Mouse (Mus musculus): ENCODE data around the gene Nans. TPM values are rescaled to one million over a fixed set of nuclear protein-coding genes. Genes with fewer than 3 reads are reported as not detected.

The Nans gene
- total RNA-seq (2021) = 10 to 100 TPM; 34.7 to 38.0 TPM
- long read RNA-seq, experiment 1, transcript Nans-201 (6 exons, 2,179 nt) = major isoform, 30 of 32 reads
- long read RNA-seq, experiment 1, partial matches to known transcripts = 1 of 32 reads
- long read RNA-seq, experiment 1, other reads (novel, unspliced or antisense) = 1 of 32 reads
- long read RNA-seq, experiment 2, transcript Nans-201 (6 exons, 2,179 nt) = major isoform, 29 of 32 reads
- long read RNA-seq, experiment 2, partial matches to known transcripts = 2 of 32 reads
- long read RNA-seq, experiment 2, other reads (novel, unspliced or antisense) = 1 of 32 reads

DNA sequence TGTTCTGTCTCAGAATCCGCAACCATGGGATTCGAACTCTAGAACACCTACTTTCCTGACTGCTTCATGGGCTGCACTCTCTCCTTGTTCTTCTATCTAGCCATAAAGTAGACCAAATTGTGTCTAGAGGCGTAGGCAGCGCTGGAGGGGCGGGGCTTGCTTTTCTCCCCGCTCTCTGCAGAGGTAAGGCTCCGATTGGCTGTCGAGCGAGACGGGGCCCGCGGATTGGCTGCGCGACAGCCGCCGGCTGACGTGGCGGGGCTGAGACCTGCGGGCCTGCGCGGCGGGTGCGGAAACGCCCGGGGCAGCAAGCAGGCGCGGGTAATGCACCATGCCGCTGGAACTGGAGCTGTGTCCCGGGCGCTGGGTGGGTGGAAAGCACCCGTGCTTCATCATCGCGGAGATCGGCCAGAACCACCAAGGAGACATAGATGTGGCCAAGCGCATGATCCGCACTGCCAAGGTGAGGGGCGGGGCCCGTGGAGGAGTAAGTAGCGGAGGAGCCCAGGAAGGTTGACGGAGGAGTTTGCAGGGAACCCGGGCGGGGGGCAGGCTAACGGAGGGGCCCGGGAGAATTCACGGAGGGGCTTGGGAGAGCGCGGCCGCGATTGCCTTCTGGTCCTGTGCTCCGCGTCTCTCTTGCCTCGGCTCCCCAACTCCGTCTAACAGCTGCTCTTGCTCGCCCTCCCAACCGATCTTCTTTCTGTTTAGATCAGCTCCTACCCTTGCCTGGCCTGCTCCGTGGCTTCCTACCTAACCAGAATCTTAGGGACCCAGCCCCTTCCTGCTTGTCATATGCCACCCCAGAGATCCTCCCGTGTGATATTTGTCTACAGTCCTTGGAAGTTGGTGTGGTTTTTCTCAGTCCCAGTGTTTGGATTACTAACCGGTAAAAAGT, at the start of gene Nans:
TSS of gene Nans (plus strand) at position 221 of the 898 bp plus-strand sequence.
- DNase-seq = peak; percentile 96

DNA sequence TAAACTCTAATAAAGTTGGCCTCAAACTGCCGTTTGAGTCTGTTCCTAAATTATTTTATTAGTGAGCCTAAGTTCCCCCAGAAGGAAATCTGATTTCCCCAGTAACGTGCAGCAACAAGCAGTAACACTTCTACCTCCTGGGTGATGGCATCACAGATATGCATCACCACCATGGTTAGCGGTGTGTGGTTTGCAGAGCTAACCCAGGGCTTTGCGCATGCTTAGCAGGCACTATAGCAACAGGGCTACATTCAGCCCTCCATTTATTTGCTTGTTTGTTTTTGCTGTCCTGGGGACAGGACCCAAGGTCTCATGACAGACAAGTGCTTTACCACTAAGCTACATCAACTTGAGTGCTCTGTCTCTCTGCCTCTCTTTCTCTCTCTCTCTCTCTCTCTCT, 46.5 kb upstream of the Nans start:
- DNase-seq = no peak

DNA sequence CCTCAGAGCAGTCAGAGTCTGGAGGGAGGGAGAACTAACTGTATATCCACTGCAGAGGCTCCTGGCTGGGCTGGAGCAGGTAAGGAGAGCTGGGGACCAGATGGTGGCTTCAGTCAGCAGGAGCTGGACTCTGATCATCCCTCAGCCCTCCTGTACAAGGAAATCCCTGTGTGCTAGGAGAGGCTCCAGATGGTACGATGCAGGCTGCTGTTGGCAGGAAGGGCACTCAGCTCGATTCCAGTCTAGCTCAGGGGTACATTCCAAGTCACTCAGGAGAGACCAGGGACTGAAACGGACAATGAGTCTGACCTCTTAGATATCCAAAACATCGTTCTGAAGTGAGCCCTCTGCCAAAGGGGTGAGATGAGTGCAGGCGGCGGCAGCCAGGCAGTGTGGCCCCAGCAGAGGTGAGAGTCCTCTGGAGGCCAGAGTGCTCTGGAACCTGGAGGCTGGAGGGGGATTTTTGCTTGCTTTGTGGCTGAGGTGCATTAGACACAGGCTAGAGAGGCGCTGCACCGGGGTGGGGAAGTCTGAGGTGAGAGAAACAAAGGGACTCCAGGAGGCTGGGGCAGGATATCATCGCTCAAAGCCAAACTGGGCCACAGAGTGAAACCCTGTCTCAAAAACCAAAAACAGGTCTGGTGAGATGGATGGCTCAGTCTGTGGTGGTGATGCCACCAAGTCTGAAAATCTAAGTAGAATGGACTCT, 43.7 kb upstream of the Nans start:
- DNase-seq = no peak

DNA sequence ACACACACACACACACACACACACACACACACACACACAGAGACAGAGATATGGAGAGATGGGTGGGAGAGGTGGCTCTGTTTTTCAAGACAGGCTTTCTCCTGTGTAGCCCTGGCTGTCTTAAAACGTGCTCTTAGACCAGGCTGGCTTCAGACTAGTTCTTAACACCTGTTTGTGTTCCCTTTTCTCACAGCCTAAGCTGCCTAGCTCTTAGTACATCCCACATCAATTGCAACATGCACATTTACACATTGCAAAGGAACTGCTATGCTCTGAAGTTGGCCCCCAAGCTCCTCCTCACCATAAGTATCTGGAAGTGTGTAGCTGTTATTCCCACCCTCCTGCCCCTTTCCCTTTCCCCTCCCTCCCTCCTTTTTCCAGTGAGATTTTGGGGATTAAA, 41.6 kb upstream of the Nans start:
- no peak for DNase-seq

DNA sequence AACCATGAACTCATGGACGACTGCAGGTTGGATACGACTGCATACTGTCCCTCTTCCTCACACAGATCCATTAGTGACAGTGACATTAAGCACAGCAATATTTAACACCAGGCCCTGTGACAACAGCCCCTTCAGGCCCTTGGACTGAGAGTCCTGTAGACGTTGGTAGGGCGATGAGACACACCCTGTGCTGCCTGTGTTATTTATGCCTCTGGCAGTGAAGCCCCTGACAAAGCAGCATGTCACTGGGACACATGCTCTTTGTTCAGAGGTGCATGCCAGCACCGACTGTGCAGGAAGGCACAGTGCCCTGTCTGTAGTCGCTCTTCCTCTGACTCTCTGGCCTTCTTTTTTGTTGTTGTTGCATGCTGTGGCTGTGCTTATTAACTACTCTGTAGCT, 40.2 kb upstream of the Nans start:
- peak; percentile 8 for DNase-seq

DNA sequence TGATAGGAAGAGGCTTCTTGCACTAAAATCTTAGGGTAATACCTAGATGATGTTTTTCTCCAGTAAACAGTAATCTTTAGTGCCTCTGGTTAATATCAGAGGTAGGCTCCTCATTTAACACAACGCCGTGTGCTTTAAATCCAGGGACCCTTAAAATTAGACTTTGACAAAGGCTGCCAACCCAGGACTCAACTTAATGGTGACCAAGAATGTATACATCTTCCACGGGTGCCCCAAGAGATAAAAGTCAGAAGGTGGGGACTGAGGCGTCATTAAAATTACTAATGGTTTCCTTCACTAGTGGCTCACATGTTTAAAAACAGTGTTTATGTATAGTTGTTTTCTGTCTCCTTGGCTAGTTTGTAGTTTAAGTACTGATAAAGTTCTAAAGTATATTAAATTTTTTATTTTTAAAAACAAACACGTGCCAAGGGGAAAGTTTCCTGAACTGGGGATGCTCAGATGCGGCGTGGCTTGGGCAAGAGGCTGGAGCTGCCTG, 39.0 kb upstream of the Nans start:
- no peak for DNase-seq

DNA sequence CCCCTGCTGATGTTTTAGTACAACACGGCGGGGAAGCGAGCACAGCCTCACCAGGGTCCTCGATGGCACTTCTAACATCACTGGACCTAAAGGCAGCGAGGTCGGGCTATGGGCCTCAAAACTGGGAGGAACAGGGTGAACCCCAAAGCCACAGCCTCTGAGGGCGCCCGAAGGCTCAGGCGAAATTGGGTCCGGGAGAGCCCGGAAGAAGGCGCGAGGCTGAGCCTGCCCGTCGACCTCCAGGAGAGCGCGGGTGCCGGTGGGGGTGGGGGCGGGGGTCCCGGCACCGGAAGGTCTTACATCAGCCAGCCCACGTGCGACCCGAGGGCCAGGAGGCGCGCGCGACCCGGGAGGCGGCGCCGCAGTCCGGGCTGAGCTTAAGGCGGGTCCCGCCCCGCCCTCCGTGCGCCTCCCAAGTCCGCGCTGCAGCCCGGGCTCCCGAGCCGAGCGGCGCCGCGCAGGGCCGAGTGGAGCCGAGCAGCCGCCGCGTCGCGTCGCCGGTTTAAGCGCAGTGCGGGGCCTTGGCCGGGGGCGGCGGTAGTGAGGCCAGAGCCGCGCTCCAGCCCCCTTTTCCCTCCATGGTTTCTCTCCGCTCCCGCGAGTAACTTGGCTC, 38.4 kb upstream of the Nans start, which contains the start of gene Anp32b:
TSS of gene Anp32b (plus strand) at position 384 of the 613 bp plus-strand sequence.
- DNase-seq = peak; percentile 96

DNA sequence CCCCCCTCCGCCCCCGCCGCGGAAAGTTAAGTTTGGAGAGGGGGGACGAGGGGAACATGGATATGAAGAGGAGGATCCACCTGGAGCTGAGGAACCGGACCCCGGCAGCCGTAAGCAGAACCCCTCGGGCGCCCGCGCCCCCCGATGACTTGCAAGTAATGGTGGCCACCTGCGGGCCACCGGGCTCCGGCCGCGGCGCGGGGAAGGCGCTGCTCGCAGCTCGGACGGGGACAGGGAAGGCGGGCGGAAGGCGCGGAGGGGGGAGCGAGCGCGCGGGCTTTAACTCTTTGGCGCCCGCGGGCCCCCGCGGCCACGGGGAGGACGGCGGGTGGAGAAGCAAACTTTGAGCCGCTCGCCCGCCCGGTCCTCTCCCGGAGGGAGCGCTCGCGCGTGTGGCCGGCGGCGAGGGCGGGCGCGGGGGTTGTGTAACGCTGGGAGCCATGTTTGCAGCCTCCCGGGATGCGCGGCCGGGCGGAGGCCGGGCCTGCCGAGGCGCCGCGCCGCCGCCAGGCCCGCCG, 37.7 kb upstream of the Nans start:
- DNase-seq = peak; percentile 77

DNA sequence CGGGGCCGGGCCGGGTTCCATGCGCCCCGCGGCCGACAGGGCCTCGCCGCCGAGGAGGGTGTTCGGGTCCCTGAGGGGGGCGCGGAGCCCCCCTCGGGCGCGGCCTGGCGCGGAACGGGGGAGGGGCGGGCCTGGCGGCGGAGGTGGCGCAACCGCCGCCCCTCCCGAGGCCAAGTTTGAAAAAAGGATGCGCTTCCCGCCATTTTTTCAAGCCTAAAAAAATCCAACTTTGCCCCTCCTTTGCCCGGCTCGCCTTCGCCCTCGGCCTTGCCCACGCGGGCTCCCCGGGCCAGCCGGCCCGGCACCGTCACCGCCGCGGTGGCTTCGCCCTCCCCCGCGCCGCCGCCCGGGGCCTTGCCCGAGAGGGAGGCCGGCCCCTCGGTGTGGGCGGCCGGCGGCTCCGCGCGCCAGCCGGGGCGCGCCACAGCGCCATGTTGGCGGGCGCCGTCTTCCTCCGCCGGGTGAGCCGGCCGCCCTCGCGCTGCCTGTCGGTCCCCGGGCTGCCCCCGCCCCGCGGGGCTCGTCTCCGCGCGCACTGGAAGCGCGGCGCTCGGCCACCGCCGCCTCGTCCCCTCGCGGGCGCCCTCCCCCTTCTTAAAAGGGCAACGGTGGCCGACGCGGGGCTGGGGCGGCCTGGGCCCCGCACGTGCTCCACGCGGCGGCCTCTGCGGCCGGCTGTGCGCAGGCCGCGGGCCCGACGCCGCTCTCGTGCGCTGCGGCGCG, 37.1 kb upstream of the Nans start:
- peak; percentile 78 for DNase-seq

DNA sequence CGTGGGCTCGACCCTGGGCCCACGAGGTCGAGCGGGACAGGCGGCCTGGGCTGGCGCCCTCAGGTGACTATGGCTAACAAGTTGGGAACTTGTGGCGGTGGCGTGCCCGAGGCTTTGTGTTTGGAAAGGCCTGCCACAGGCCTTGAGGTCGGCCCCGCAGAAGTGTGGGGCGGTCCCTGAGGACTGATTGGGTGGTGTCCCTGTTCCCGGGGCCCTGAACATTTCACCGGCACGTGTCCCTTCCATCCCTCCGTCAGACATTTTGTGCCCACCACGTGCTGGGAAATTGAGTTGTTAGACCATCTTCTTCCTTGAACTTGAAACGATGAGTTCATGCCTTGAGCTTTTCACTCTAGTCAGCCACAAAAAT, 36.6 kb upstream of the Nans start:
- DNase-seq = peak; percentile 46

DNA sequence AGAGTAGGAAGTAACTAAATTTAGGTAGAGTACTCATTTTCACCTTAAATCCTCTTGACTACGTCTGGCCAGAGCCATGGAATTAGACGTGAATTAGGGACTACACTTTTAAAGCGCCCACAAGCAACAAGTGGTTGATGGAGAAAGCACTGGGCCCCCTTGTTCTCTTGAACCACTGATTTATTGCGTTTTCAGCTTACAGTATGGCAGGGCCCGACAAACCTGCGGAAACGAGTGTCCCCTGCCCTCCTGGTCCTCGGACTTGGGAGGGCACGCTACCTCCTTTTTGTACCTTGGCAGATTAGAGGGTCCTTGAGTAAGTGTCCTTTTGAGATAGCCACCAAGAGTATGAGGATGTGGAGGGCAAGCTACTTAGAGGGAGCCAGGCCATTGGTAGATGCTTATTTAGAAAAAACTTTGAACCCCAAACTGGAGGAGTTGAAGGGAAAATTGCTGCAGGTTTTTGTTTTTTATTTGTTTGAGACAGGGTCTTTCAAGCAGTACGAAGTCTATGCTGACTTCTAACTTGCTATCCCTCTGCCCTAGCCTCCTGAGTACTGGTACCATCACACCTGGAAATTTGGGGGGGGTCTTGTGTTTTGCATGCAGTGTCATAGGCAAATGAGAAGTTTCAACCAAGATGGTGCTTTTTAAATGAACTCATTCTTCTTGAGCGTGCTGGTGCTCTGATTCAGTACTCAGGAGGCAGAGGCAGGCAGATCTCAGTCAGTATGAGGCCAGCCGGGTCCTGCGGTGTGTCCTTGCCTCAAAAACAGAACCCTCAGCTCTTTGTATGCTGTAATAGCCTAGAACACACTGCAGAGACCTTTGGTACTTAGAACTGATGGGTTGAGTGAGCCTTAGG, 36.0 kb upstream of the Nans start:
- DNase-seq = no peak

DNA sequence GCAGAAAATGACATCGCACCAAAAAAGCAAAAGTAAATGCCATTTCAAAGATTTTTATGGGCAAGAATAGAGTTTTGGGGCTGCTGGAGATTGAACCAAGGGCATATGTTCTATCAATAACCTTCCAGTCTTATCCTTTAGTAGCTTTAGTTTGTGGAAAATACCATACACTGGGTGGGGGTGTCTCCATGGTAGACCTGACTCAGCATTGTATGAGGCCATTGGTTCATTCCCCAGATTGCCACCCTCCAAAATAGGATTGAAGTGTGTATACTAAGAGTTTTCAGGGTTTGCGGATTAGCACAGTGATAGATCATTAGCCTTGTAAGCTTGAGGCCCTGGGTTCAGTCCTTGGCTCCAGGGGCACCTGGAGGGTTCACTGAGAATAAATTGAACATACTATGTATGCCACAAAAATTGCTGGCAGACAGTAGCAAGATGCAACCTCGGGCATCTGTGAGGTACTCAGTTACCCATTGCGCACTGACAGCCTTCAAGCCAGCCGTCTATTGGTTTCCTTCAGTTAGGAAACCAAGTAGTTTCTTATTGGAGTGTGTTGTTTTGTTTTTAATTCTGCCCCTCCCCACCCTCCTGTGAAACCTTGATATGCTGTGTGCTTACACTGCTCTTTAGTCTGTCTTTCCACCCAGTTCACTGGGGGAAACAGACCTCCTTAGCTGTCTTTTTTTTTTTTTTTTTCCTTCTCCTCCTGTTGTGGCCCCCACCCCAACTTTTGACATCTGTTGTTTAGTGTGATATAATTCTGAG, 34.8 kb upstream of the Nans start:
- DNase-seq = no peak

DNA sequence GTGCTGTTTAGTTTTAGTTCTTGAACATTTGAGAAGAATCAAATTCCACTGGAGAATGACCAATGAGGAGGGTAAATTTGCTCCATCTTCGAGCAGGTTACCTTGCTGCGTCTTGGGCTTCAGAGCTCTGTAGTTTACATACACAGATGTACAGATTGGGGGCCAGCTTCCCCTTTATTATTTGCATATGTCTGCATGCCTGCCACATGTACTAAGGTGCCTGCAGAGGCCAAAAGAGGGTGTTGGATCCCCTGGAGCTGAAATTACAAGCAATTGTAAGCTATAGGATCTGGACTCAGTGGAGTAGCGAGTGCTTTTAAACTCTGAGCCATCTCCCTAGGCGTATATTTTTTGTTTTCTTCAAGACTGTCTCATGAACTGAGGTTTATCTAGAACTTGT, 32.3 kb upstream of the Nans start:
- DNase-seq = no peak

DNA sequence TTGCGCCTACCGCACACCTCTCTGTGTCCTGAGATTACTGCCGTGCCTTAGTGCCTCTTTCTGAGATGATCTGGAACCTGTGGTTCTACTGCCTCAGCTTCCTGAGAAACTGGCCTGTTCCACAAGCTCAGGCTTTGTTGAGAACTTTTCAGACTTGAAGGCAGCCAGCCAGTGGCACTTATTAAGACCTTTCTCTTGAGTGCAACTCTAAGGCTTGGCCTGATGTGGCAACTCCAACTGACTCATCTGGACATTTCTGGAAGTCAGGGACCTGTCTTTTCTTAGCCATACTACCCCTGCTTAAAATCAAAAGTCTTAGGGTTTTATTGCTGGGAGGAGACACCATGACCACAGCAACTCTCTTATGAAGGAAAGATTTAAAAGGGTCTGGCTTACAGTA, 31.9 kb upstream of the Nans start:
- DNase-seq = no peak

DNA sequence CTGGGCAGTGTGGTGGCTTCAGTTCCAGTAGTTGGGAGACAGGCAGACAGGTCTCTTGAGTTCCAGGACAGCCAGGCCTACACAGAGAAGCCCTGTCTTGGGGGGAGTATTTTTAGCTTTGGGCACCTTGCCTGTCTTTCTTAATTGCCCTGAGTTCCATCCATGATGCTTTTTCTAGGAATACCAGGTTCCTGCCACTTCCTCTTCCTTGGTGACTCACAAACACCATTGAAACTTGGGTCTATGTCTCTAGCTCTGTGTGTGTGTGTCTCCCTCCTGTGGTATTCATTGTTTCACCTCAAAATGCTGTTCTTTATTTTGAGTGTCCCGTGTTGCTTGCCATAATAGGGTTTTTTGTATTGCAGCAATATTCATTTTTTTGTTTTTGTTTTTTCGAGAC, 30.6 kb upstream of the Nans start:
- DNase-seq = no peak

DNA sequence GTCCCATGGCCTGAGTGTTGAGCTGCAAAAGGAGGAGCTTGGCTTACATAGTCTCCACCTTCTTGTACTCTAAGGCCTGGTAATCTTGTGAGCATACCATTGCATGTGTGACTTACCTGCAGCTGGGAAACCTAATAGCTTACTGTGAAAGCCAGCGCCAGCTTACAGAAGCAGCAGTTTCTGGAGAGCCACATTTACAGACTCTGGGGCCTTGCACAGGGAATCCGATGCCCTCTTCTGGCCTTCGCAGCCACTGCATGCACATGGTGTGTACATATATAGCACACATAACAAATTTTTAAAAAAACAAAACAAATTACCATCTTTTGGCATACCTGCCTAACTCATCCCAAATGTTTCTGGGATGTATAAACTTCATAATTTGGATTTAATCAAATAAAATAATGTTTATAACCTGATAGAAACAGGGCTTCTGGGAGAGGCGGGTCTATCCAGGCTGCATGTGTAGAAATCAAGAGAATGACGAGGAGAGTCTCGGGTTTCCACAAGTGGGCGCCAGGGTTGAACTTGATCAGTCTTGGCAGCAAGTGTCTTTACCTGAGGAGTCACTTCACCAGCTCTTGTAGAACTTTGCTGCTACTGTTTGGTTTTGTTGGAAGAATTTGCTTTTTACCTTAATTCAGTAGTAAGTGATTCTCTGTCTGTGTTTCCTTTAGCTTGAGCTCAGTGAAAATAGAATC, 25.8 kb upstream of the Nans start:
- DNase-seq = peak; percentile 25

DNA sequence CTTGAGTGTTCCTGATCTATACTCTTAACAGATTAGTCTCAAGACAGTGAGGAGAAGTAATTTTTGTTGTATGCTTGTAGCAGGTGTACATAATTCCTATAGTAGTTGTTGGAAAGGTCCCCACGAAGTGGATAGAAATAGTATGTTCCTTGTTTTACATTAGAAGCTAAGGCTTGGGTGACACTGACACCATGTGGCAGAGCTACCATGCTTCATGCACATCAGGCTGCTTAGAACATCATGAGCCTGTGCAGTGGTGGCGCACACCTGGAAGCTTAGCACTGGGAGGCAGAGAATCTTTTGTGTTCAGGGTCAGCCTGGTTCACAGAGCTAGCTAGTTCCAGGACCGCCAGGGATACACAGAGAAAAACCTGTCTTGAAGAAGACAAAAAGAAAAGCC, 23.3 kb upstream of the Nans start:
- no peak for DNase-seq

DNA sequence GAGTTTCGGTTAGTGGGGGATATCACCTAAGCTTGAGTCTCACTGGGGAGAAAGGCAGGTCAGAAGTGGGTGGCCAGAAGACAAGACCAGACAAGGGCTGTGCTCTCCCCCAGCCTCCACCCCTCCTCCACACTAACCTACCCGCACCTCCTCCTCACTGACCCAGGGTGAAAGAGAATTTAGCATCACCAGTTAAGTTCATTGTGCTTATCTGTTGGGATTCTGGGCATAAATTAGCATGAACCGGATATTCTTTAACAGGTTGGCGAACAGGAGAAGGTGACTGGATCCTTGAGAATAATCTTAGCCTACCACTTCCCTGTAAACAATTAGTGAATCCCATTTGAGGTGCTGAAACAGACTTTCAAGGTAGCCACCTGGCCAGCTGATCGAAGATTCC, 13.9 kb upstream of the Nans start:
- no peak for DNase-seq

DNA sequence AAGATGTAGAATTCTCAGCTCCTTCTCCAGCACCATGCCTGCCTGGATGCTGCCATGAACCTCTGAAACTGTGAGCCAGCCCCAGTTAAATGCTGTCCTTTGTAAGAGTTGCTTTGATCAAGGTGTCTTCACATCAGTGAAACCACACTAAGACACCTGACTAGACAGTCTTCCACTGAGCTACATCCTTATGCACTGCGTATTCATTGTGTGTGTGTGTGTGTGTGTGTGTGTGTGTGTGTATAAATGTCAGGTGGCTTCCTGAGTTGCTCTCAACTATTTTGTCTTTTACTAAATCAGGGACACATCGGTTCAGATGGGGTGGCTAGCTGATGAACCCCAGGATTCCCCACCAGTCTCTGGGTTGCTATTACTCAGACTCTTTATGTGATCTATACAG, 10.0 kb upstream of the Nans start:
- no peak for DNase-seq

All from gastrocnemius, postnatal 10 days (tissue).